Mouse (Mus musculus): Measurements from ENCODE around the gene Exog. TPM values are rescaled to one million over a fixed set of nuclear protein-coding genes. Genes with fewer than 3 reads are reported as not detected.

Exog gene
- polyA plus RNA-seq (2012), result 2.4 and 3.8 TPM in 2 replicates

DNA sequence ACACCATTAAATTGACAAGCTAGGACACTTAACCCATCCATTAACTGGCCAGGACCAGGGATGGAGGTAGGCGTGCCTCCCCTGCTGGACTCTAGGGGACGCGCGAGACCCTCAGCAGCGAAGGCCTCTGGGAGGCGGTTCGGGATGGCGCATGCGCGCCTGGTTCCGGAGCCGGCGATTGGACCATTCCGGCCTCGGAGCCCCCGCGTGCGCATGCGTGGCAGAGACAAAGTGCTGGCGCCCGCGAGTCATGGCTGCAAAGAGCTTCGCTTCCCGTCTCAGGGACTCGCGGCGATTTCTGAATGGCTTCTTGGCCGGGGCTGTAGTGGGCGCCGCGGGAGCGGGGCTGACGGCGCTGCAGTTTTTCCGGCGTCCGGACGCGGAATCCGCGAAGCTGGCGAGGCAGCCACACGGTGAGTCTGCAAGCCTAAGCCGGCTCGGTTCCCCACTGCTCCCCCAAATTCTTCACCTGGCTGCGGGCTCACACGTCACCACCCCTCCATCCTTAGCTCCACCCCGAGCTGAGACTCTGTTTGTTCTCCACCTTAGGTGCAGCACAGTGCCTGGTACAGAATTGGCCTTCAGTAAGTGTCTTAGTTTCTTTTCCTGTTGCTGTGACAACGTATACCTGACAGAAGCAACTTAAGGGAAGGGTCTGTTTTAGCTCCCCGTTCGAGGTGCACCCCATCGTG is at the start of gene Exog:
Gene Exog (plus strand): TSS at position 206 of the 692 bp plus-strand sequence.
- TF ChIP-seq GATA1 (IDR thresholded peaks at IDR 0.05; ENCODE audit: low read length), result no peak

DNA sequence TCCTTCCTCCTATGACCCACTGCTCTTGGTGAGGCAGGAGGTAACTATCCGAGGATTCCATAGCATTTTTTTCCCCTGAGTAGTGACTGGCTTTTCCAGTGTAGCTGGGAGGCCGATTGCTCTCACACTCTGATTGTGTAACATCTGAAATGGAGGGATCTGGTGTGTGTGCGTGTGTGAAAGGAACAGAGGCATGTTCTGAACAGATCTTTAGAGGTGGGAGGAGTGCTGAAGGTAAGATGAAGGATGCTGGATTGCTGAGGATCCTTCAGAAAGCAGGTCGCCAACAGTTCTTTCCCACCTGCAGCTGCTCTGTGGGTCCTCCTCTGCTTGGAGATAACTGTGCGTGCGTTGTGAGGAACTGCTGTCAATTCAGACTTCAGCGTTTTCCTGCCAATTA is 43.4 kb upstream of the Exog start:
- TF ChIP-seq GATA1 (IDR thresholded peaks at IDR 0.05; ENCODE audit: low read length), result no peak

DNA sequence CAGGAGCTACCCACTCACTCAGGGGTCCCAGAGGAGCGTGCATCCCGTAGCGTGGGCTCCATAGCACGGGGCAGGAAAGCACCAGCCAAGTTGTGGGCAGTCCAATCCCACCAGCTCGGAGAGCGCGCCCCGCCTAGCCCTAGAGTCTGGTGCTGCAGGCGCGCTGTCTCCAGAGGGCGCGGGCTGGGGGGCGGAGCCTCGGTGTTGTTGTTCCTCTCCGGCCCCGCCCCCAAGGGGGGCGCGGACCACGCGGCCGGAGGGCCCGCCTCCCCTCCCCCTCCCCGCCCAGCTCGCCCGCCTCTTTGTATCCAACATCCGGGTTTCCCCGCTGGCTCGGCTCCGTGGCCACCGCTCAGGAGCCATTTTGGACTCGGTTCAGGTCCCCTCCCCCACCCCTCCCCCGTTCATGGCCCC is 42.9 kb upstream of the Exog start, which contains the start of gene Acvr2b:
Gene Acvr2b (plus strand): TSS at position 318 of the 414 bp plus-strand sequence.
- no peak for TF ChIP-seq GATA1 (IDR thresholded peaks at IDR 0.05; ENCODE audit: low read length)

DNA sequence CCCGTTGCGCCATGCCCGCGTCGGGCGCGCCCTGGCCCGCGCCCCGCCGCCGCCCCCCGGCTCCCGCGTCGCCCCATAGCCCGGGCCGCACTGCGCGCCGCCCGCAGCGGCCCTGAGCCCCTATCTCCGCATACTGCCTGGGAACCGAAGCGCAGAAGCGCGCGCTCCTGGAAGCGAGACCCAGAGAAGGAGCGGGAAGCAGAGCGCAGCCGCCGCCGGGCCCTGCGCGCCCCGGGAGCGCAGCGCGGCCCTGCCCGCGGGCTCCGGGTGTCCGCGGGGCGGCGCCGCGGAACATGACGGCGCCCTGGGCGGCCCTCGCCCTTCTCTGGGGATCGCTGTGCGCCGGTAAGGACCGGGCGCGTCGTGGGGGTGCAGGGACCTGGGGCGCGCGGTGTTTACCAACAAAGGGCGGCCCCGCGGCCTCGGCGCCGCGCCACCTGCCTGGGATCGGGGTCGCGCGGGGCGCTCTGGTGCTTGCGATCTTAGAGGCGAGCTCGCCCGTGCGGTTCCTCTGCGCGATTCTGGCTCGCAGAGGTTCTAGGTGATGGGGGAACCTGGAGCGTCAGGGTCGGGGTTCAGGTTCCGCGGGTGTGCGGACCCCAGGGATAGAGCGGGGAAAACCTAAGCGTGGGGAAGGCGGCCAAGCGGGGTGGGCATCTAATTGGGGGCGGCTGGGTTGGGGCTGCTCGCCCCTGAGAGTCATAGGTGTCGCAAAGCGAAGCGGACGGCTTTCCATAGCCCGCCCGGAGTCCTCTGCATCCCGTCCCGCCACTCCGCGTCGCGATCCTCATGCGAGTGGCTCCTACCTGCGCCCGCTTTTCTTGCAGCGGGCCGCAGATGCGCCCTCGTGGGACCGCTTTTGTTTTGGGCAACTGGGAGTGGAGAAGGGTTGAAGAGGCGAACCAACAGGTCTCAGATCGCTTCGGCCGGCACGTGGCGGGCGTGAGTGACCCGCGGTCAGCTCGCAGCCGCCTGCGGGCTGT is 42.2 kb upstream of the Exog start:
- no peak for TF ChIP-seq GATA1 (IDR thresholded peaks at IDR 0.05; ENCODE audit: low read length)

DNA sequence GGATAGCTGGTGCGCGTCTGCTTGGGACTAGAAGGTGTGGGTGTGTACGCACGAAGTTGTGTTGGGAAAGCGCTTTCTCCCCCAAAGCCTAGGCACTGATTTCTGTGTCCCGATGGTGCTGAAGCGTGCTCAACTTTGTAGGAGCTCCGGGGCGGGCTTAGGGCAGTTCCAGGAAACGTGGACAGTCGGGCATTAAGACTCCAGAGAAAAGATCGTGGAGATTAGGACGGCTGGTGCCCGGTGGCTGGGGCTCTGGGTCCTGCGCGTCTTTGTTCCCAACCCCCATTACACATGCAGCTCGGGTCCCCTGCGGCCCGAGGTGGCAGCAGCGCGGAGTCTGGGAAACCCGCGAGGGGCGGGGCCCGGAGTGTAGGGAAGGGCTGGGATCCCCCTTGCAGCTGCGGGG is 41.5 kb upstream of the Exog start:
- no peak for TF ChIP-seq GATA1 (IDR thresholded peaks at IDR 0.05; ENCODE audit: low read length)

DNA sequence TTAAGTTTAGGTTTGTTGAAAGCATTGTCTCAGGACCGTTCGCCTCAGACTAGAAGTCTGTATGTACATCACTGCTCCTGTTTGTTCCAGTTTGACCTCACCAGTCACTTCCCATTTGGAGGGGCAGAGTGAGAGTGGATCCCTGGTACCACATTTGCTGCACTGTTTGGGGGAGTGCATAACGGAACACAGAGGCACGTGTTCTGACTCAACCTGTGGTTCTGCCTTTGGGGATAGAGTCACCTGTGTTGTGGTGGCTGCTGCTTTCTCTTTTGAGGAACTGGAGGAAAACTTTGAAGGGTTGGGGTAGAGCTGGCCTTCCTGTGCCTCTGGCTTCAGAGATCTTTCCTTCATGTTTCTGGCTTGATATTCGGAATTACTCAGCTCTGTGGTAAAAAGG is 40.7 kb upstream of the Exog start:
- no peak for TF ChIP-seq GATA1 (IDR thresholded peaks at IDR 0.05; ENCODE audit: low read length)

DNA sequence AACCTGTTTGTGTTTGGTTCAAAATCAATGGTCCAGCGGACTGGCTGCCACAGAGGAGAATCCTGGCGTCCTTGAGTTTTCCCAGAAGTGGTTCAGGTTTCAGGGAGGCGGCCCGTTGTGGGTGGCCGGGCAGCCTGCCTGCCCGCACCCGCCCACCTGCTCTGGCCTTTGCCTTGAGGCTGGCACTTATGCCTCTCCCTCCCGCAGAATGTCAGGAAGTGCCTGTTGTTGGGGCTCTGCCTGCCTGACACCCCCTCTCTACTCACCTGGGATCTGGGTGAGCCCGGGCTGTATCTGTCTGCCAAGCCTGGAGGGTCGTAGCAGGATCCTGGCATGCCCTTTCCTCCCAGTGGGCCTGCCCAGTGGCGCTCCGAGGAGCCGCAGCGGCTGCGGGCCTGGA is 36.9 kb upstream of the Exog start:
- no peak for TF ChIP-seq GATA1 (IDR thresholded peaks at IDR 0.05; ENCODE audit: low read length)

DNA sequence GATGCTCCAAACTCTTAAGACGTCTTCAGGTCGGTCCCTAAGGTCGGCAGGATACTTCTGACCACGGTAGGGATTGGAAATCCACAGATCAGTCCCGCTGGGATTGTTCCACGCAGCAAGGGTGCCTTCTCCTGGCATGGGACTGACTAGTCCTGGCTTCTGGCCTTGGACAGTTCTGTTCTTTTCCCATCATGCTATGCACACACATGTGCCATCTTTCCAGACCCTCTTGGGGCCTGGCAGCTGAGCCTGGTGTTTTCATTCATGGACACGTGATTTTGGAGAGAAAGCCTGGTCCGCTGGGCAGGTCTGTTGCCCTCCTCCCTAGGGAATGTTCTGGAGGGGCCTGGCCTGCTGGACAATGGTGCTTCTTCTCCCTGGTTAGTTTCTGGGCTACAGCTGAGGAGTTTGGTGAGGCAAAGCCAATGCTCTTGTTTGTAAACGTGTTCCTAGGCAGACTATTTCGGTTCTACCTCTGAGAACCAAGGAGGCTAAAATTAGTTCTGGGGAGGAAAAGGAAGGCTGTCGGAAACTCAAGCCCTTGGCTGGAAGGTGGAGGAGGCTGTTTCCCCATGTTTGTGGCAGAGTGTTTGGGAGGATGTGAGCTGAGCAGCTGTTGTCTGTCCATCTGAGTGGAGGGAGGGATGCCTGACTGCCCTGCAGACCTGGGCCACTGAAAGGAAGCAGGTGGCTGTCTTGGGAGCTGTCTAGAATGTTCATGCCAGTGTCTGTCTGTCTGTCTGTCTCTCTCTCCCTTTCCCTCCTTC is 35.7 kb upstream of the Exog start:
- TF ChIP-seq GATA1 (IDR thresholded peaks at IDR 0.05; ENCODE audit: low read length), result no peak

DNA sequence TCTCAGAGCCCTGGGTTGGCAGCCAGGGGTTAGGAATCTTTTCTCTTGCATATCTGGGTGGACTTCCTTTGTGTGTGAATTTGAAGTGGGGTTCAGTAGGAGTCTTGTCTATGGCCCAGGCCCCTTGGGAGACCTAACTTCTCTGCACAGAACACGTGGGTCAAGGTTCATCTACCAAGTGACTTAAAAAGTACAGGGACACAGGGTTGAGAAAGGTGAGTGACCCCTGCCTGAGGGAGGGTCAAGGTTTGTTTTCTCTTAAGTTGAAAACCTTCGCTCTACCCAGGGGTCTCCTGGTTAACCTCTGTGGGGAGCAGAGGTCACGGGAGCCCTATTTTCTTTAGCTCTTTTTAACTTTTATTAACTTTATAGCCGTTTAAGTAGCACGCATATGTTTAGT is 34.9 kb upstream of the Exog start:
- no peak for TF ChIP-seq GATA1 (IDR thresholded peaks at IDR 0.05; ENCODE audit: low read length)

DNA sequence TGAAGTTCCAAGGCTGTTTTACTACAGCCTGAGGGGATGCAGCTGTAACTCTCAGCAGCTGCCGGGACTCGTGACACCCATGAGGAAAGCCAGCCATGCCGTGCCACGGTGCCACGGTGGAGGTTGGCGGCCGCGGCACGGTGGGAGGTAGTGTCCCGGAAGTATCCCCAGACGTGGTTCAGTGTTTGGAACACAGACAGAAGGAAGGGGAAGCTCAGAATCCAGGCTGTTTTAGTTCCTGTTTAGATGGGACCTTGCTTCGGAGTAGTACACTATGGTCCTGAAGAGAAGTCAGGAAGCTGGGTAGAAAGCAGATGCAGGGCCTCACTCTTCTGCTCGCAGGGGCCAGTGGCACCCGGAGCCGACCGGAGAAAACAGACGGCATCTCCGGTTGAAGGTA is 26.7 kb upstream of the Exog start:
- no peak for TF ChIP-seq GATA1 (IDR thresholded peaks at IDR 0.05; ENCODE audit: low read length)

DNA sequence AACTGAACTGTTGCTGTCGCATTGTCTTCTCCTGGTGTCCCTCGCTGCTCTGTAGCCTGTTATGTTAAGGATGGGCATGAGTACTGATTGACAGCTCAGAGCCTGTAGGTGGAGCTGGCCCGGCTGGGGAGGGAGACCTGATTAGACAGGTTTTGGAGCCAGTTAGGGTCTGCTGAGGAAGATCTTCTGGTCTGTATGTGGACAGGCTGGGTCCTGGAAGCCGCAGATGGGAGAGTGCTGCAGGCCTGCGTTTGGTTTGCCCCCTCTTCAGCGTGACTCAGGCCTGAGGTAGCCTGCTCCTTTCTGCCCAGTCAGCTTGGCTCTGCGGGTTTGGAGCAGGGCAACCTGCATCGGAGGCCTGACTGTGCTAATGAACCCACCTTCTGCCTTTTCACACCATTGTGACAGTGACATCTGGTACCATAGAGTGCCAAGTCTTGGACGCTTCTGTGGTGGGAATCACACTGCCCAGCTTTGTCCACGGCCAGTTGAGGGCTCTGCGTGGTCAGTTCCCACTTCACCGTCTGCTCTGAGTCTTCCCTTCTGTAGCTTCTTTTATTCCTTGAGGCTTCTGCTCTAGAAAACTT is 24.8 kb upstream of the Exog start:
- TF ChIP-seq GATA1 (IDR thresholded peaks at IDR 0.05; ENCODE audit: low read length), result no peak

DNA sequence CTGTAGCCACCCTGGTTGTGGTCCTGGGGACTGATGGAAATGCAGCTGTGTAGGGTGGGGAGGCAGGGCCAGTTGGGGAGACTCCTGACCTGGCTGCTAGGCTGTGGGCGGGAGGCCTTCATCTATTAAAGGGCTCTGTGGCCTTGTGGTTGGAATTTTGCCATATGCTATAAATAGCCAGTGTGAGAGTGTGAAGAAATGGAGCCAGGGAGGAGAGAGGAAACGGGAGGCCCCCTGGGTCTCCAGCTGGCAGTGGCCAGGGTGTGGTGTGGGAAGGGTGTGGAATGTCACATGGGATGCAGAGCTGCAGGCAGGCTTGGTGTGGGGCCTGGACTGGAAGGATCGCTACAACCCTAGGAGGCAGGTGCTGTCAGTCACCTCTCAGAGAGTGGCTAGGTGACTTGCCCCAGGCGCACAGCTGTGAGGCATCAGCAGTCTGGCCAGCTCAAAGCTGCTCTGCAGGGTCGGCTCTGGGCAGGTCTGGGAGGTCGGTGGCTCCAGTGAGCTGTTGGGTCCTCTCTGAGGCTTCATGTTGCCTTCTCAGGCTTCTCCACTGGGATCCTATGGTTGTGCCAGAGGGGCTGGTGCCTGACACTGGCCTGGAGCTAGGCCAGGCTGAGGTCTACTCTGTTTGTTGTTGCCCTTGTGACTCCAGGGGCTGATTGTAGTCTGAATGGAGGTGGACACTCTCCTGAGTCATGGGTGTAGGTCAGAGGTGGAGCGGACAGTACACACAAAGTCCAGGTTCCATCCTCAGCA is 19.3 kb upstream of the Exog start:
- no peak for TF ChIP-seq GATA1 (IDR thresholded peaks at IDR 0.05; ENCODE audit: low read length)

DNA sequence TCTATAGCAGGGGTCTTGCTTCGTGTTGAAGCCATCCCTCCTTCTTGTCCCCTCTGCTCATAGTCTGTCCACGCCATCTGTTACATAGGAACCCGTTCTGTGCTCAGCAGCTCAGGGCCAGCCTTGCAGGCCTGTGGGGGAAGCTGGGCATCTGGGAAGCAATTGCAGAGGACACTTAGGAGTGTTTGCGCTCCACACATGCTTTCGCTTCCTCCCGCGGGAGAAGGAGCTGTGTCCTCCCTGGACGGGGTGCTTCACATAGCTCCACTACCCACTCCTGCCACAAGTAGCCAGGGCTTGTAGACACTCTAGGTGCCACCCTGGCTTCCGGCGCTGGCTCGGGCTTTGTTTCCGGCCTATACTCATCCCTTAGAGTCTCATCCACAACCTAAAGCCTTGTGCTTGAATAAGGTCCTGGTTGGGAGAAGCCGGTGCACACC is 18.7 kb upstream of the Exog start:
- no peak for TF ChIP-seq GATA1 (IDR thresholded peaks at IDR 0.05; ENCODE audit: low read length)

DNA sequence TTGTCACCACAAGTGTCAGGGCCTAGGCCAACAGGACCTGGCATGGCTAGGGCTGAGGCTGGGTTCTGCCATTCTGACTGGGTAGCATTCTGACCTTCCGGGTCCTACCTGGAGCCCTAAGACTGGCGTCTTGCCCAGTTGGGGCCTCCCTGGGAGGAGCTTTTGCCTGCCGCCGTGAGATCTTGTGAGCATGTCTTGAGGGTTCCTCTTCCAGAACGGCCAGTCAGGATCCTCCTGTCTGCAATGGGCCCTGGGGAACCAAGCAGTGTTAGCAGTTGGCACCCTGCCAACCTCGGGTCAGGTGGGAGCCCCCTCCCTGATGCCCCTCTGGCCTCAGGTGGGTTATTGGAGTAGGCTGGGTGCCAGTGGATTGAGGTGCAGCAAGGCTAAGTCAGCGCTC is 18.3 kb upstream of the Exog start:
- no peak for TF ChIP-seq GATA1 (IDR thresholded peaks at IDR 0.05; ENCODE audit: low read length)

DNA sequence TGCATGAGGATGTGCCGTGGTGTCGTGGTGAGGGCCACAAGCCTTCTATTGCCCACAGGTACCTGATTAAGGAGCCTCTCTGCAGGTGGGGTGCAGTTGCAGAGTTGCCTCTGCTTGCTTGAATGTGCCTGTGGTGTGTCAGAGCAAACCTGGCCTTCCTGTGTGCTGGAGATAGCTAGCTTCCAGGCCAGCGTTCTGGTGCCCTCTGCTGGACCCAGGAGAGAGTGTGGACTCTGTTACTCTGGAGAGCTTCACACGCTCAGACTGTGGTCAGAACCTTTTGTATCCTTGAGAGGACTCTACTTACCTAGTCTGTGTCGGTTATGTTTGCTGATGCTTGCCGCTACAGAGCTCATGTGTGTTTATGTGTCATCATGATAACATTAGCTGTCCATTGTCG is 14.4 kb upstream of the Exog start:
- no peak for TF ChIP-seq GATA1 (IDR thresholded peaks at IDR 0.05; ENCODE audit: low read length)

Data from G1E-ER4 (cell line).